ENCODE assay signal across 12 mouse cellular contexts in the genomic region with DNA sequence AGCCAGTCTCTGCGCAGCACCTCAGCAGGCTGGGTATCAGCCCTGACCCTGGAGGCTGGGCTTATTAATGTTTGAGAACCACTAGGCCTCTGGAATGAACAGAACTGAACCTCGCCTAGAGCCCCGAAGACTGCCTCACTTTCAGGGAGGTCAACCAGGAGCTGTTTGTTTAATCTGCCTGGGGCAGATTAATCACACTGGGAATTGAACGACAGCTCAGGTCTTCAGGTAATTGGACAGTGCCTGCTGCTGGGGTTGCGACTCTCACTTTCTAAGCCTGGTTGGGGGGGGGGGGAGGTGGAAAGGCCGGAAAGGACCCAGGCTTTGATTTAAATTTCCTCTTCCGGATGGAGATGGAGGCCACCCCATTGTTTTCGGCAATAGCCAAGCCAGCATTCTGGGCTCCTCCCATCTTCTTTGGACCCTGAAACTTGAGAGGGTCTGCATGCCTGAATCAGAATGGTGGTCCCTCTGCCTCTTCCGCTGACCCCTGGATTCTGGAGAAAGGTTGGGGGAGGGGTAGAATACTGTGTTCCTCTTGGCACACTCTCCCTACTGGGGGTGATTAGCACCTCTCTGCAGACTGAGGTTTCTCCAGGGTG.
DNase-seq lines count a peak whose midpoint lies in the region; ATAC-seq and TF ChIP-seq lines count a peak whose summit lies in the region.
"Had no signal": no experiment of that assay in that cellular context is flagged by ENCODE, and none has a peak within 500 bp of the region (broad histone marks: within the 10 kb centered on the region; RNA-seq: fewer than 3 reads in every experiment).

No protein-coding gene starts in this region.

- peak; percentile 54 for DNase-seq in retina, adult 2 months (ENCODE audit: low read depth, low spot score)
- no peak for DNase-seq in retina, embryonic 14.5 days (ENCODE audit: low spot score)
- no peak for DNase-seq in hindbrain, postnatal 0 days (ENCODE audit: low spot score)
- no peak for DNase-seq in cerebellum, postnatal 10 days
- DNase-seq: gastrocnemius, adult 2 months; kidney, postnatal 36 days had no signal

- H3K4me3 ChIP-seq in intestine, embryonic 16.5 days (ENCODE audit: low read length), result no peak overlapping the region
- H3K4me3 ChIP-seq in intestine, embryonic 15.5 days (replicated peaks), result no peak overlapping the region
- no peak overlapping the region for H3K4me3 ChIP-seq in hindbrain, postnatal 0 days (ENCODE audit: low read length)
- H3K4me3 ChIP-seq: gastrocnemius, adult 2 months had no signal

- peaks cover 12% of the 10 kb centered on the region; the same call in 1 of the 2 replicates for H3K36me3 ChIP-seq in intestine, embryonic 16.5 days (ENCODE audit: control insufficient read depth, insufficient read depth, low read length)
- peaks cover 19% of the 10 kb centered on the region for H3K36me3 ChIP-seq in intestine, embryonic 15.5 days
- peaks cover 7% of the 10 kb centered on the region; the same call in 1 of the 2 replicates for H3K36me3 ChIP-seq in hindbrain, postnatal 0 days (ENCODE audit: insufficient read depth, low read length)

- no peaks in the 10 kb centered on the region for H3K9me3 ChIP-seq in intestine, embryonic 16.5 days (ENCODE audit: control insufficient read depth, low read length)
- no peaks in the 10 kb centered on the region for H3K9me3 ChIP-seq in intestine, embryonic 15.5 days
- H3K9me3 ChIP-seq in hindbrain, postnatal 0 days (ENCODE audit: low read length), result no peaks in the 10 kb centered on the region

- no peaks in the 10 kb centered on the region for H3K27me3 ChIP-seq in intestine, embryonic 16.5 days (replicated peaks; ENCODE audit: control insufficient read depth, insufficient read depth, low read length)
- no peaks in the 10 kb centered on the region for H3K27me3 ChIP-seq in intestine, embryonic 15.5 days (replicated peaks)
- no peaks in the 10 kb centered on the region for H3K27me3 ChIP-seq in hindbrain, postnatal 0 days (ENCODE audit: insufficient read depth, low read length)

- 0 out of 2 replicates have a peak overlapping the region, but pooled peaks have one; percentile 6 for H3K9ac ChIP-seq in intestine, embryonic 16.5 days (ENCODE audit: low read depth, low read length)
- H3K9ac ChIP-seq in intestine, embryonic 15.5 days, result no peak overlapping the region
- no peak overlapping the region for H3K9ac ChIP-seq in hindbrain, postnatal 0 days (replicated peaks; ENCODE audit: low read length)

- no peak overlapping the region for H3K4me2 ChIP-seq in intestine, embryonic 16.5 days (ENCODE audit: low read depth, low read length)
- no peak overlapping the region for H3K4me2 ChIP-seq in intestine, embryonic 15.5 days (replicated peaks)
- no peak overlapping the region for H3K4me2 ChIP-seq in hindbrain, postnatal 0 days (ENCODE audit: low read depth, low read length)

- H3K27ac ChIP-seq in intestine, embryonic 16.5 days (ENCODE audit: low read length), result no peak overlapping the region
- H3K27ac ChIP-seq in intestine, embryonic 15.5 days, result no peak overlapping the region
- H3K27ac ChIP-seq in hindbrain, postnatal 0 days, result peak overlapping the region; percentile 90; the same call in 1 of the 2 replicates
- H3K27ac ChIP-seq: gastrocnemius, adult 2 months; macrophage had no signal

- peaks cover 36% of the 10 kb centered on the region for H3K4me1 ChIP-seq in intestine, embryonic 16.5 days (ENCODE audit: control insufficient read depth, insufficient read depth, low read length)
- H3K4me1 ChIP-seq in intestine, embryonic 15.5 days (replicated peaks), result peaks cover 44% of the 10 kb centered on the region
- peaks cover 43% of the 10 kb centered on the region for H3K4me1 ChIP-seq in hindbrain, postnatal 0 days (ENCODE audit: insufficient read depth, low read length)

- no peak for TF ChIP-seq CTCF in hindbrain, postnatal 0 days (IDR thresholded peaks at IDR 0.05; ENCODE audit: low read depth)

- 39% methylated on average over 9 of the region's 9 CpGs for WGBS in intestine, embryonic 16.5 days
- WGBS in intestine, embryonic 15.5 days, result 35% methylated on average over 9 of the region's 9 CpGs
- WGBS in hindbrain, postnatal 0 days, result 24% methylated on average over 9 of the region's 9 CpGs

- no peak for ATAC-seq in intestine, embryonic 16.5 days
- ATAC-seq in intestine, embryonic 15.5 days, result no peak
- no peak for ATAC-seq in hindbrain, postnatal 0 days
- no peak for ATAC-seq in granulocyte monocyte progenitor cell, adult 5-6 weeks (replicated peaks; ENCODE audit: poor library complexity, severe bottlenecking)
- ATAC-seq in cerebellum, adult (ENCODE audit: insufficient number of reproducible peaks, low FRiP score, low TSS enrichment), result no peak
- ATAC-seq: activated CD4-positive, CD25-positive, alpha-beta regulatory T cell, adult 4 months had no signal
